Mouse (Mus musculus) bone marrow macrophage, adult 2 months (primary cell): Measurements from ENCODE around the gene Oxct2b.

Source experiments
- CTCF ChIP-seq: IDR thresholded peaks from 2 replicates; pipeline ENCODE4 v1.5.1; 2012; ENCODE audit warnings: low read depth, mild to moderate bottlenecking, low read length, moderate library complexity
- POLR2A ChIP-seq: IDR thresholded peaks from 2 replicates; pipeline ENCODE4 v1.6.1; 2012; ENCODE audit warnings: mild to moderate bottlenecking, low read depth, low read length, borderline replicate concordance

- TF ChIP-seq CTCF (no peak), POLR2A (no peak)
Measured at GRCm38 (mm10) chr4:123068646-123069045, 47.4 kb upstream of the Oxct2b start.
